Mouse (Mus musculus): Measurements from ENCODE around the gene Gprin2. TPM values are rescaled to one million over a fixed set of nuclear protein-coding genes. Genes with fewer than 3 reads are reported as not detected.

The Gprin2 gene
- polyA plus RNA-seq, 1 experiment from 2014 or later, result 3.5 TPM

- 78% methylated on average over 5 of the region's 5 CpGs for WGBS
Measured at GRCm38 (mm10) chr14:34223362-34223898, 22.0 kb upstream of the Gprin2 start.

GRCm38 (mm10) chr14:34221416-34222077 lies 20.1 kb upstream of the Gprin2 start:
- H3K4me3 ChIP-seq, result no peak overlapping the region
- peaks cover 4% of the 10 kb centered on the region for H3K4me1 ChIP-seq (replicated peaks)
- H3K36me3 ChIP-seq, result no peaks in the 10 kb centered on the region
- no peaks in the 10 kb centered on the region for H3K9me3 ChIP-seq
- peaks cover 35% of the 10 kb centered on the region for H3K27me3 ChIP-seq
- no peak overlapping the region for H3K9ac ChIP-seq
- H3K27ac ChIP-seq (replicated peaks), result no peak overlapping the region
- ATAC-seq (ENCODE audit: low read depth), result no peak
- 77% methylated on average over 5 of the region's 5 CpGs for WGBS
- no peak overlapping the region for H3K4me2 ChIP-seq

More at GRCm38 (mm10) chr14:34223362-34223898, 22.0 kb upstream of the Gprin2 start:
- no peaks in the 10 kb centered on the region for H3K9me3 ChIP-seq
- H3K4me1 ChIP-seq (replicated peaks), result peaks cover 4% of the 10 kb centered on the region
- H3K27ac ChIP-seq (replicated peaks), result no peak overlapping the region
- H3K27me3 ChIP-seq, result peaks cover 35% of the 10 kb centered on the region
- no peaks in the 10 kb centered on the region for H3K36me3 ChIP-seq
- ATAC-seq (ENCODE audit: low read depth), result no peak
- no peak overlapping the region for H3K4me3 ChIP-seq
- no peak overlapping the region for H3K9ac ChIP-seq
- no peak overlapping the region for H3K4me2 ChIP-seq

GRCm38 (mm10) chr14:34220426-34220825 lies 19.0 kb upstream of the Gprin2 start:
- Histone ChIP-seq H3K27me3 (peaks cover 35% of the 10 kb centered on the region), H3K4me2 (no peak overlapping the region), H3K4me1 (replicated peaks) (peaks cover 4% of the 10 kb centered on the region), H3K27ac (replicated peaks) (no peak overlapping the region), H3K9ac (no peak overlapping the region), H3K4me3 (no peak overlapping the region), H3K9me3 (no peaks in the 10 kb centered on the region), H3K36me3 (no peaks in the 10 kb centered on the region)
- 79% methylated on average over 5 of the region's 5 CpGs for WGBS
- ATAC-seq (ENCODE audit: low read depth), result no peak

DNA sequence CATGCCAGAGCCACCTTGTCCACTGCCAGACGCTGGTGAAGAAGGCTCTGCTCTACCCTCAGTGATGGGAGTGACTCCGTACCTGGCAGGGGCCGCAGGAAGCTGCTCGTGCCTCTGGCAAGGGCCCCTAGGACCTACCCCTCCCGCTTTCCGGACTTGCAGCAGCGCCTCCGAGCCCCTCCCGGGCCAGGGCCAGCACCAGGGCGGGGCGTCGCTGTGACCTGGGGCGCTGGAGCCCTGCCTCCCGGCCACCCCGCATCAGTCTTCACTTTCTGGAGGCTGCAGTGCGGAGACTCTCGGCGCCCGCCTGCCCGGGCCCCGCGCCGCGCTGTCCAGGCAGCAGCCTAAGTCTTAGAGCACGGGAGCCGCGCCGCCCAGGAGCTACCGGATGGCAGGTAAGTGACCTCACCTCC lies 18.3 kb upstream of the Gprin2 start:
- 4% methylated on average over 29 of the region's 29 CpGs for WGBS
- H3K4me2 ChIP-seq, result peak overlapping the region; percentile 51
- H3K9me3 ChIP-seq, result no peaks in the 10 kb centered on the region
- H3K4me1 ChIP-seq (replicated peaks), result peaks cover 4% of the 10 kb centered on the region
- H3K9ac ChIP-seq, result no peak overlapping the region
- no peak overlapping the region for H3K27ac ChIP-seq (replicated peaks)
- peaks cover 35% of the 10 kb centered on the region for H3K27me3 ChIP-seq
- peak; percentile 53 for ATAC-seq (ENCODE audit: low read depth)
- peak overlapping the region; percentile 24 for H3K4me3 ChIP-seq
- no peaks in the 10 kb centered on the region for H3K36me3 ChIP-seq

- Histone ChIP-seq H3K36me3 (no peaks in the 10 kb centered on the region), H3K9ac (no peak within 1 kb of the TSS), H3K4me2 (peak within 1 kb of the TSS; percentile 51), H3K9me3 (no peaks in the 10 kb centered on the region), H3K4me1 (replicated peaks) (peaks cover 4% of the 10 kb centered on the region), H3K4me3 (peak within 1 kb of the TSS; percentile 24), H3K27ac (replicated peaks) (no peak within 1 kb of the TSS), H3K27me3 (peaks cover 35% of the 10 kb centered on the region)
- WGBS, result 74% methylated on average over 6 of the region's 6 CpGs
- ATAC-seq (ENCODE audit: low read depth), result no peak
Measured at GRCm38 (mm10) chr14:34219295-34219694, 17.8 kb upstream of the Gprin2 start, which contains the start of gene Syt15. Syt15 (plus strand) TSS chr14:34219595.

- no peak for ATAC-seq (ENCODE audit: low read depth)
- Histone ChIP-seq H3K9me3 (no peaks in the 10 kb centered on the region), H3K4me2 (no peak overlapping the region), H3K4me1 (replicated peaks) (peaks cover 4% of the 10 kb centered on the region), H3K36me3 (no peaks in the 10 kb centered on the region), H3K4me3 (no peak overlapping the region), H3K27me3 (peaks cover 21% of the 10 kb centered on the region), H3K9ac (no peak overlapping the region), H3K27ac (replicated peaks) (no peak overlapping the region)
- 63% methylated on average over 6 of the region's 6 CpGs for WGBS
Measured at GRCm38 (mm10) chr14:34215451-34216127, 14.1 kb upstream of the Gprin2 start.

DNA sequence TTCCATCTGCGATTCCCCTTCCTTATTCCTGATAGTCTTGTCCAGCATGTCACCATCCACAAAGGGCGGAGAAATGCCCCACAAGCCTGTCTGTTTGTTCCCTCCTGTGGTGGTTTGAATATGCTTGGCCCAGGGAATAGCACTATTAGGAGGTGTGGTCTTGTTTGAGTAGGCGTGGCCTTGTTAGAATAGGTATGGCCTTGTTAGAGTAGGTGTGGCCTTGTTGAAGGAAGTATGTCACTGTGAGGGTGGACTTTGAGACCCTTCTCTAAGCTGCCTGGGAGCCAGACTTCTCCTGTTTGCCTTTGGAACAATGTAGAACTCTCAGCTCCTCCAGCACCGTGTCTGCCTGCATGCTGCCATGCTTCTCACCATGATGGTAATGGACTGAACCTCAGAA lies 8.5 kb upstream of the Gprin2 start:
- WGBS, result 91% methylated on average over 4 of the region's 4 CpGs
- H3K4me2 ChIP-seq, result no peak overlapping the region
- no peak overlapping the region for H3K4me3 ChIP-seq
- H3K9me3 ChIP-seq, result no peaks in the 10 kb centered on the region
- no peaks in the 10 kb centered on the region for H3K4me1 ChIP-seq (replicated peaks)
- no peak overlapping the region for H3K9ac ChIP-seq
- H3K27me3 ChIP-seq, result no peaks in the 10 kb centered on the region
- ATAC-seq (ENCODE audit: low read depth), result no peak
- no peak overlapping the region for H3K27ac ChIP-seq (replicated peaks)
- H3K36me3 ChIP-seq, result no peaks in the 10 kb centered on the region

- Histone ChIP-seq H3K4me3 (no peak overlapping the region), H3K4me1 (replicated peaks) (no peaks in the 10 kb centered on the region), H3K9me3 (no peaks in the 10 kb centered on the region), H3K27ac (replicated peaks) (no peak overlapping the region), H3K36me3 (no peaks in the 10 kb centered on the region), H3K9ac (no peak overlapping the region), H3K27me3 (no peaks in the 10 kb centered on the region), H3K4me2 (no peak overlapping the region)
- WGBS, result 53% methylated on average over 4 of the region's 4 CpGs
- no peak for ATAC-seq (ENCODE audit: low read depth)
Measured at GRCm38 (mm10) chr14:34209080-34209479, 7.6 kb upstream of the Gprin2 start.

DNA sequence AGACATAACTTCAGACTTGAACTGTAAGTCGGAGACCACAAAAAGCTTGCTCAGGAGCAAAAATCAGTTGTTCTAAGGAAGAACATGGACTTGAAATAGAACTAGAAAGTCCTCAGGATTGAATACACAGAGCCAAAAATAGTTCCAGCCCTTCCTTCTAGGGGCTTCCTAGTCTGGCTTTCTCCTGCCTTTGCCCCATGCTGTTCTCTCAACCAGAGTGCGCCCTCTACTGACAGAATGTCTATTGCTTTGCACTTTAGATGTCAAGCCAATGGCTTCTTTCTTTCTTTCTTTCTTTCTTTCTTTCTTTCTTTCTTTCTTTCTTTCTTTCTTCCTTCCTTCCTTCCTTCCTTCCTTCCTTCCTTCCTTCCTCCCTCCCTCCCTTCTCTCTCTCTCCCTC lies 7.2 kb upstream of the Gprin2 start:
- Histone ChIP-seq H3K9me3 (no peaks in the 10 kb centered on the region), H3K27ac (replicated peaks) (no peak overlapping the region), H3K4me1 (replicated peaks) (no peaks in the 10 kb centered on the region), H3K4me2 (no peak overlapping the region), H3K27me3 (no peaks in the 10 kb centered on the region), H3K9ac (no peak overlapping the region), H3K4me3 (no peak overlapping the region), H3K36me3 (no peaks in the 10 kb centered on the region)
- 54% methylated on average over 2 of the region's 2 CpGs for WGBS
- no peak for ATAC-seq (ENCODE audit: low read depth)

DNA sequence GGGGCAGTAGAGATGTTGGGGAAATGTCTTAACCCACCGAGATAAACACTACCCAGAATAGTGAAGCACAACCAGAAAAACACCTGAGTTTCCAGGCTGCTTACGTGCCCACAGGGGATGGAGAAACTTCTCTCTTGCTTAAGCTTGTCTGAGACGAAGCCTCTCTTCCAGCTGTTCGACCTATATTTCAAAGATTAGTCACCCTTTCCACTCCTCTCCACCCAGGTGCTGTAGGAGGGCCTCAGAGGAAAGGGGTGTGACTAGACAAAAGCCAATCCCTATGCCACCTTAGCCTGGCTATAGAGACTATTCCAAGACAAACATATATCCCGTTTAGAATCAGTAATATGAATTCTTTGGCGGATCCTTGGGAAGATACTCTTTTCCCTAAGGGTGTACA lies 6.5 kb upstream of the Gprin2 start:
- no peak for ATAC-seq (ENCODE audit: low read depth)
- Histone ChIP-seq H3K4me1 (replicated peaks) (no peaks in the 10 kb centered on the region), H3K9ac (no peak overlapping the region), H3K27me3 (no peaks in the 10 kb centered on the region), H3K27ac (replicated peaks) (no peak overlapping the region), H3K36me3 (no peaks in the 10 kb centered on the region), H3K9me3 (no peaks in the 10 kb centered on the region), H3K4me3 (no peak overlapping the region), H3K4me2 (no peak overlapping the region)
- WGBS, result 83% methylated on average over 6 of the region's 6 CpGs

DNA sequence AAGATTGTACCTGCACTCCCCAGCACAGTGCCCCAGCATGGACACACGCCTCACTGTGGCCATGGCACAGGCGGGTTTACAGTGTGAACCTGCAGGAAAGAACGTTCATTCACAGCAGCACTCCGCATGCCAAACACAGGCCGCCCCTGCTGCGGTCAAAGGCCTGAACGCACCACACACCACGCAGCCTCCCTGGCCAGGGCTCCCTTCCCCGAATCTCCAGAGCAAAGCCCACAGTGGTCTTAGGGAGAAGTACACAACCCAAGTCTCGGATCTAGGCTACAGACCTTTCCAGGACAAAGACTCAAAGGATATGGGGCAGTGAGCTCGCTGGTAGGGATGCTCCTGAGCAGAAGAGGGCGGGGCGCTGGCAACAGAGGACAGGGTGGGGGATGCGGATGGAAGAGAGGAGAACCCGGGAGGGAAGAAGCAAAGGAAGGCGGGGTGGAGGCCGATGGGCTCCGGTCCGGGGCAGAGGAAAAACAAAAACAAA lies 669 bp downstream of the Gprin2 start:
- peak overlapping the region; percentile 85 for H3K4me2 ChIP-seq
- H3K36me3 ChIP-seq, result no peaks in the 10 kb centered on the region
- peaks cover 13% of the 10 kb centered on the region for H3K4me1 ChIP-seq (replicated peaks)
- peak; percentile 90 for ATAC-seq (ENCODE audit: low read depth)
- peak overlapping the region; percentile 84 for H3K4me3 ChIP-seq
- H3K9ac ChIP-seq, result peak overlapping the region; percentile 86
- no peaks in the 10 kb centered on the region for H3K9me3 ChIP-seq
- H3K27me3 ChIP-seq, result no peaks in the 10 kb centered on the region; the same call in 1 of the 2 replicates
- peak overlapping the region; percentile 73 for H3K27ac ChIP-seq (replicated peaks)
- 4% methylated on average over 19 of the region's 19 CpGs for WGBS

DNA sequence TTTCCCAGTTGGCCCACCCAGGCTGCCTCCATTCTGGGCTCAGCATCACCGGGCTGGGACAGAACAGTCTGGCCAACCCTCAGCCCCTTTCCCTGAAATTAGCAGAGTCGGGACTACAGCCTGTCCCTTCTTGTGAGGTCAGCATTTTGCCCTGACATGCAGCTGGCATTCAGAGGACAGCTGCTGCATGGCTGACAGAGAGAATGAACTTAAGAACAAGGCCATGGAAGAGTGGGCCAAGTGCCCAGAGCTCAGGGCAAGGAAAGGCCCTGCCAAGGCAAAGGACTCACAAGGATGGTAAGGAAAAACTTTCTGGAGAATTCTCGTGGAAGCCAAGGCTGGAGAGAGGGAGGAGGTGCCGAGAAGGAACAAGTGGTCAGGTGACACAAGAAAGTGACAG lies 4.7 kb downstream of the Gprin2 start:
- Histone ChIP-seq H3K36me3 (peaks cover 17% of the 10 kb centered on the region), H3K27ac (replicated peaks) (no peak overlapping the region), H3K9ac (no peak overlapping the region), H3K4me3 (no peak overlapping the region), H3K4me2 (no peak overlapping the region), H3K4me1 (replicated peaks) (peaks cover 13% of the 10 kb centered on the region), H3K9me3 (no peaks in the 10 kb centered on the region), H3K27me3 (no peaks in the 10 kb centered on the region)
- 54% methylated on average over 4 of the region's 4 CpGs for WGBS
- no peak for ATAC-seq (ENCODE audit: low read depth)

Data from neural tube, embryonic 13.5 days (tissue).